Mouse (Mus musculus) MEL-GATA-1-ER (cell line): ENCODE results near the gene Trappc4.
A peak's percentile ranks its signal among the peaks of the same experiment; 100 is the strongest.
"Not testable (repeated sequence)": the region's sequence is repeated elsewhere in the genome, so short reads cannot be mapped to it uniquely, and the experiment has no call there.

ENCODE experiments used
- DNase-seq: peaks from one replicate; pipeline ENCODE4 v3.0.0-alpha.2; 2012; ENCODE audit warnings: low read depth; ENCODE audit errors: extremely low read depth

Gene Trappc4

GRCm38 (mm10) chr9:44406906-44407751 is at the start of gene Trappc4, which contains the start of gene Rps25:
Gene Trappc4, minus strand, starts transcription at chr9:44407600.
Gene Rps25, plus strand, starts transcription at chr9:44407139.
- DNase-seq = peak; percentile 81

- no peak for DNase-seq
Observed at GRCm38 (mm10) chr9:44454891-44455220, 47.5 kb upstream of the Trappc4 start, which contains the start of gene Upk2. Gene Upk2, minus strand, starts transcription at chr9:44454976.

DNA sequence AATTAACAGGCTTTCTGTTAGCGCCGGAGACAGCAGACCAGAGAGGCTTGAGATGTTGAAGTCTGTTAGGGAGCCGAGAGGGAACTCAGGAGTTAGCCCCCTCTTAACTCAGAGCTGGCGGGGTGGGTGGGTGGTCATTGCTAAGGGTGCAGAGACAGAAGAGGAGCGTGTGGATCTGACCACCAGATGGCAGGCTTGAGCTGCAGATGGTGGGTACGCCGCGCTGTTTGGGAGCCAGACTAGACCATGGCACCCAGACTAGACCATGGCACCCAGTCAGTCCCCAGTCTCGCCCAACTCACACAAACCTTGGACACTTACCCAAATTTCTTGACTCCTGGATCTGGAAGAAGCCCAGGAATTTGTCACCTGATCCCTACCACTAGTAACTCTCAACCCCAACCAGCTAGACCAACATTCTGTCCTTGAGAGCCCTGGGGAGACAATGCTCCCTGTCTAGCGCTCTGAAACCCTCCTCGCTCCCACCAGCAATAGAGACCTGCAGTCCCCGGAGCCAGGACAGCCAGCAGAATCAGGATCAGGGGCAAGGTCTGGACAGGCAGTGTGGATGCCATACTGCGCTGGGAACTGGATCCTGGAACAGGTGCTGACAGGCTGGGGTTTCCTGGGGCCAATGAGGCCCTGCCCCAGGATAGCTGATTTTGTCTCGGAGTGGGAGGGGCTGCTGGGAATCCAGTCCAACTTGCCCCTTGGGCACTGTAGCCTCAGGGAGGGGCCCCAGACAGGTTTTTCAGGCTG is 46.9 kb upstream of the Trappc4 start:
- no peak for DNase-seq

DNA sequence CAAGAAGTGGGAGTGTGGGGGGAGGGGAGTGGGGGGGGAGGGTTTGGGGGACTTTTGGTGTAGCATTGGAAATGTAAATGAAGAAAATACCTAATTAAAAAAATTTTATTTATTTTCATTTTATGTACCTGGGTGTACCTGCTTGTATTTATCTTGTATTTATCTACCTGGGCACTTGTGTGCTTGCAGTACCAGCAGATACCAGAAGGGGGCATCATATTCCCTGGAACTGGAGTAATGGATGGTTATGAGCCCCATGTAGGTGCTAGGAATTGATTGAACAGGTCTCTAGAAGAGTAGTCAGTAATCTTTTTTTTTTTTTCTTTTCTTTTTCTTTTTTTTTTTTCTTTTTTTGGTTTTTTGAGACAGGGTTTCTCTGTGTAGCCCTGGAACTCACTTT is 43.0 kb upstream of the Trappc4 start:
- no peak for DNase-seq

DNA sequence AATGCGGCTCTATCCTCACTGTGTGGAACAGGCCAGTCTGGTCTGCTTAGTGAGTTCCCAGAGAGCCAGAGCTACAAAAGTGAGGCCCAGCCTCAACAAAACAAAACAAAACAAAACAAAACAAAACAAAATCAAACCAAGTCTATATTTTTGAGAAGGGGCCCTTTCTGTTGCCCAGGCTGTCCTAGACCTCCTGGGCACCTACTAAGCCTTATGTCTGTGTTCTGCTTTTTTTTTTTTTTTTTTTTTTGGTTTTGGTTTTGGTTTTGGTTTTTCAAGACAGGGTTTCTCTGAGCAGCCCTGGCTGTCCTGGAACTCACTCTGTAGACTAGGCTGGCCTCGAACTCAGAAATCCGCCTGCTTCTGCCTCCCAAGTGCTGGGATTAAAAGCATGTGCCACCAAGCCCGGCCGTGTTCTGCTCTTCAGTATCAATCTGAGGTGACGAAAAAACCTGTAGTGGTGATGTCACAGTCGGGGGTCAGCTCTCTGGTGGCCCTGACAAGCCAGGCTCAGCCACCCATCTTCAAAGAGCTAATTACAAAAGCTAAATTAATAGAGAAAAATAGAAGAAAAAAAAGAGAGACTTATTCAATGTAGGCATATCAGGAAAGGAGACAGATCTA is 37.1 kb upstream of the Trappc4 start:
- DNase-seq = not testable (repeated sequence)

GRCm38 (mm10) chr9:44440961-44441360 is 33.6 kb upstream of the Trappc4 start, which contains the start of gene Foxr1:
Gene Foxr1, minus strand, starts transcription at chr9:44441136.
- DNase-seq = no peak

DNA sequence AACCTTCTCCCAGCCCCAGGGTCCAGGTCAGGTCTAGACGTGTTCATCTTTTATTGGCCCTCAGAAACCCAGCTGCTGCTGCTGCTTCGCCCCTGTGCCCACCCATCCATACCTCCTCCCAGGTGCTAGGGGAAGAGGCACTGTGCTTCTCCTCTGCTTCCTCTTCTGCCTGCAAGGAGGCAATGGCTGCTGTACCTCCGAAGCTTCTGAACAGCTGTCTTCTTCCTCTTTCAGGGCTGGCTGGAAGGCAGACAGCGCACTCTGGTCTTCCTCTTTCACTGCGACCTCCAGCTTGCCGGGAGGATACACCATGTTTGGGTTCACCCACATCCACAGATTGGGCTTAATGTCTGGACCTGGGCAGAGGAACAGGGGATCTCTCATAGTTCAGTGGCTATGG is 28.3 kb upstream of the Trappc4 start:
- DNase-seq = peak; percentile 68

GRCm38 (mm10) chr9:44432577-44433185 is 25.3 kb upstream of the Trappc4 start:
- no peak for DNase-seq

- no peak for DNase-seq
Observed at GRCm38 (mm10) chr9:44423576-44423975, 16.2 kb upstream of the Trappc4 start.

DNA sequence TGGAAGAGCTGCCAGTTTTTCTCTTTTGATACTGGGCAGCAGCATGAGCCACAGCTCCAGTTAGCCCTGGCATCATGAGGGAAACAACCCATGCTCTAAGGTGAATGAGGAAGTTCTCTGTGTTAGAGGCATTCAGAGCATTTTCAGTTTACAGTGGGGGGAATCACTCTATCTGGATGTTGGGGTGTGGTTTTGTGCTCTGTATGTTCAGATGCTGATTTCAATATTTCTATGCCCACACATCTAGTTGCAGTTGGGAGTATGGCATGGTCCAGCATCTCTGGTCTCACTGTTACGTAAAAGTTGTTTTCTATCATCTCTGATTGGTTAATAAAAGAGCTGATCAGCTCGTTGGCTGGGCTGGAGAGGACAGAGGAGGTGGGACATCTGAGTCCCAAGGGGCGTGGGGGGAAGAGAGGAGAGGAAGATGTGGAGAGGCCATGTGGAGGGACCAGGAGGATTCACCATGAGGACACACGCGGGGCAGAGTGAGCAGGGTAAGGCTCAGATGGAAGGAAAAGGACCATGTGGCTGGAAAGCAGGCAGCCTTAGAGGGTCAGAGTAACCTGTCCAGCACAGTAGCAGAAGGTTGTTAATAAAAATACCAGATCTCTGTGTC is 13.0 kb upstream of the Trappc4 start:
- peak; percentile 88 for DNase-seq

GRCm38 (mm10) chr9:44419730-44420129 is 12.3 kb upstream of the Trappc4 start:
- DNase-seq = not testable (repeated sequence)

DNA sequence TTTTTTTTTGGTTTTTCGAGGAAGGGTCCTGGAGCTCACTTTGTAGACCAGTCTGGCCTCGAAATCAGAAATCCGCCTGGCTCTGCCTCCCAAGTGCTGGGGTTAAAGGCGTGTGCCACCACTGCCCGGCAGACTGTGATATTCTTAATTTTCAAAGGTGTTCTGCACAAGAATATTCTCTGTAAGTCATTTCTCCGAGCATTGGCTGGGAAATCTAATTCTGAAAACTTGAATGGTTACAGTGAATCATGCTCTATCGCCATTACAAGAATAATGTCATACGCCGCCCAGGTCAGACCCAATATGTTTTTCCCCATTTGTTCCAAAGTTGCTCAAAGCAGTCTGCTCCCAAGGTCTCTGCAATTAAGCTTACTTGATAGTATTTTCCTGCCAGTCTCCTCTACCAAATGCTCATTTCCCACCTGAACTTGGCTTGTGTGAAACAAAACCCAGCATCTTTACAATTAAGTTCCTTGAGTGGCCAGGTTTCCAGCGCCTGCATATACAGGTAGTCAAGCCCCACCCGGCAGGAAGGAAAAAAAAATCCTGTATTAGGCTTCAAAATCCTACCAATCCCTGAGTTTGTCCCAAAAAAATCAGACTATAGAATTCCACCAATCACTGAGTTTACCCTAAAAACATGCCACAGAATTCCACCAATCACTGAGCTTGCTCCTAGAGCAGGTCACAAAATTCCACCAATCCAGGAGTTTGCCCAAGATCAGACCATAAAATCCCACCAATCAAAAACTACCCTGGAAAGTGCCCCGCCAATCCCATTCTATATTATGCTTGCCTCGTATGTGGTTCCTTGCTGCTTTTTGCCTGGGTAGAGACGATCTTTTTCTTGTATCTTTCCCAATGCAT is 11.4 kb upstream of the Trappc4 start, which contains the start of gene Ccdc84:
Ccdc84 (minus strand) TSS at position 51 of the 867 bp plus-strand sequence.
- no peak for DNase-seq

DNA sequence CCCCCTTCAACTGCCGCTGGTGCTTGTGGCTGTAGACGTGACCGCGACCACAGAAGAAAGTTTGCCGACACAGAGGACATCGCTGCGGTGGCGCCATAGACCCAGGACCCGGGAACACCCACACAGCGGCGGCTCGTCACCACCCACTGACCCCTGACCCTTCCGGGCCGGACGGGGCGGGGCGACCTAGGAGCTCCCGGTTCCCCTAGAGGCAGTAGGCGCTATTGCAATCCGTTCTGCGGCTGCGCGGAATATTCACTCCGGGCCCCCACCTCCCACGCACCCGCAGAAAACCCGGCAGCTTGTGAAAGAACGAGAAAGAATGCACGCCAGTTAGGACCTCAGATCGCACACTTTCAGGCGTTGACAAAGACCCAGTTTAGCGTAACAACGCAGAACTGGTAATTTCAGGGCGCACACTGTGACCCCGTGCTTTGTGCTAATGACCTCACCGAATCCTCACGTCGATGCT is 10.5 kb upstream of the Trappc4 start:
- no peak for DNase-seq

DNA sequence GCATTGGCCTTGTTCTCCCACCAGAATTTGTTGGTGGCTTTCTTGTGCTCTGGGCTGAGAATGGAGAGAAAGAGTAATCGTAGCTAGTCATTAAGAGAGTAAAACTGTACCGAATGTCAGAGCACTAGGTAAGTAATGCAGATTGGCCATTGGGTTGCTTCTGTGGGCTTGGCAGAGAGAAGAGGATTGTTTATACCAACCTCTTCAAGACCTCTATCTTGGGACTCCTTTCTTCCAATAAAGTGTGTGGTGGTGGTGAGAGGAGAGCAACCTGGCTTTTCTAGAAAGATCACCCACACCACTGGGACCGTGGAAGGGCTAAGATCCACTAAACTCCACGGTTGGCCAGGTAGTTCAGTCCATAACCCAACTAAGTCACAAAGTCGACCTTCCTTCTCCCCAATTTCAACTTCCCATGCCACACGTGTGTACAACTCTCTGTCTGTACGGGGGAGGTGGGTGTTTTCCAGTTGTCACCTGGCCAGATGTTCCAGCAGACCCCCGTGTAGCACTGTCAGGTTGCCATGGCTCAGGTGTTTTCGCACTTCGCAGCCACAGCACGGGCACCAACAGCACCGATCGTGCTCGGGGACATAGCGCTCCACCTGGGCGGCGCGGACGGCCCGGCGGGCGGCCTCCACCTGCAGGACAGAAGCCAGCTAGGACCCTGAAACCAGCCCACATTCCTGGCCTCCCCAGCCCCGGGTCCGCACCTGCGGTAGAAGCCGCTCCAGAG is 9.9 kb upstream of the Trappc4 start:
- DNase-seq = no peak

DNA sequence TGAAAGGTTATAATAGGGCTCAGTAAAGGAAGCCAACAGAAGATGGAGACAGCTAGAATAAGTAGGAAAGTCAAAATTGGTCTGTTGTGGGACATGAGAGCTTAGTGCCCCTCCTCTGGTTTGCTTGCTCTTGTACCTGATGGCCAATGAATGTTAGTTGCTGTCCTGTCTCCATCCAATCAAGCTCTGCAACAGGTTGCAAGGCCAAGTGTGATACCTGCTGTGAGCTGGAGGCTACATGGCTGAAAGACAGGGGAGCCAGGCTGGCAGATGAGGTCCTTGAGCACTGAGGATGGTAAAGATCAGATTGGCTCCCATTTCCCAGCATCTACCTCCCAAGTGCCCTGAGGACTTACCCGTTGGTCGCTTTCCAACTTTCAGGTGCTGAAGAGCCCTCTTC is 5.4 kb upstream of the Trappc4 start:
- no peak for DNase-seq

DNA sequence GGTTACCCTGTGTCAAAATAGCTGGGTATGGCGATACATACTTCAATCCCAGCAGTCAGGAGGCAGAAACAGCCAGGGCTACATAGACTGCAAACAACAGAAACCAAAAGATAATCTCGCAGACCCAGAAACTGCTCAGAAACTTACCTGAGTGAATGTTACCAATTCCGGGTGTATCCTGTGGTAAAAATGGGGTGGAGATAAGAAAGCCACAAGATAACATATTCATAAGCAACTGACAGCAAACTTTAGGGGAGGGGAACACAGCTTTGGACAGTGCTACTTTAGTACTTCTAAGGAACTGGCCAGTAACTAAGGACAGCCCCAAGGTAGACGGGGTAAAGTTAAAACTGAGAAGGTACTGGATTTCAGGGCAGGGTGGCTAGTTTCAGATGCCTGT is 4.9 kb upstream of the Trappc4 start:
- DNase-seq = no peak

DNA sequence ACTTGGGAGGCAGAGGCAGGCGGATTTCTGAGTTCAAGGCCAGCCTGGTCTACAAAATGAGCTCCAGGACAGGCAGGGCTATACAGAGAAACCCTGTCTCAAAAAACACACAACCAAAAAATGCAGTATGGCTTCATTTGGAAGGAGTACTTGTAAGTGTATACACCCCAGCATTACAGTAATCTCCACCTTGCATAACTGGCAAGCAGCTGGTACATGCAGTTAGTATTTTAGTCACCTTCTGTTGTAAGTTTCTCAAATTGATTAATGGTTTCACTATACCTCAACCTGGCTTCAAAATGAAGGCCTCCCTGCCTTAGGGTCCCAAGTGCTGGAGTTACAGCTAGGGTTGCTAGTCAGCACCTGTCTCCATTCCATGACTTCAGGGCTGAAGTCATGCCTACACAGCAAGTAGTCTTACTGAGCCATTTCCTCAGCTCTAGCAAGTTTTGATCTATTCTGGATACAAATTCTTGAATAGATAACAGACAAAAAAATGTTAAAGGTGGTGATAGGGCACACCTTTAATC is 4.3 kb upstream of the Trappc4 start:
- DNase-seq = no peak

DNA sequence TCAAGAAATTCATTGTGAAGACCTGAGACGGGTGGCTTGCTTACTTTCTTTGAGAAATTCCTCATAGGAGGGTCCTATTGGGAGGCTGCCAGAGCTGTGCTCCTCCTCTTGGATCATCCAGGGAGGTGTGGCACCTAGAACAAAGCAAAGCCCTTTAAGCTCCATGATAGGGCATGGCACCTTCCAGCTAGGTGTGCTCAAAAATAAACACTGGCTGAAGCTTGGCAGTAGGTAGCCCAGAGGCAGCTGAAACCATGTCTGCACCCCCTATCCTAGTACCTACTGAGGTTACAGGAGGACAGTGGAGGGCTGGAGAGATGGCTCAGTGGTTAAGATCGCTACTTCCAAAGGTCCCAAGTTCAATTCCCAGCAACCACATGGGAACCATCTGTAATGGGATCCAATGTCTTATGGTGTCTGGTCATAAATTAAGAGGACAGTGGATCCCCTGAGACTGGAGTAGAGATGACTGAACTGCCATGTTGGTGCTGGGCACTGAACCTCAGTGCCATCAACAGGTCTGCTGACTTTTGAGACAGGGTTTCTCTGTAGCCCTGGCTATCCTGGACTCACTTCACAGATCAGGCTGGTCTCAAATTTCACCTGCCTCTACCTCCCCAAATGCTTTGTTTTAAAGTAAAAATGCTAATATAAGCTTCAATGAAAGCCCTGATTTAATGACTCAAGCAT is 3.4 kb upstream of the Trappc4 start:
- DNase-seq = no peak
